Mouse (Mus musculus): ENCODE results near the gene Nxt2.

DNA sequence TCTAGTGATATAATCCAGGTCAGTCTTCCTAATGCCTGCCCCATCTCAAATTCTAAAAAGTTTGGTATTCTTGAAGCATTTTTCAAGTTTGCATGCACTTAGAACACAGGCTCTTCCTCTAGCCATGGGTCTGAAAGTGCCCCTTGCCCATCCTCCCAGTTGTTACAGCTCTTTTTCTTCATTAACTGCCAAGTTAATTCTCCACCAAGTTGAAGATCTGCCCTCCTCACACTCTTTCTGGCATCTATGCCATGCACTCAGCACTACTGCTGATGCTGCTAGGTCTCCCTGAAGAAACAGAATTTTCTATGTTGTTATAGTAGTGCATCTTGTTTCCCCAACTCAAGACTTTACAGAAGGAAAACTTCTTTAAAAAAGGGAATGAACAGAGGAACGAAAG is 31.0 kb upstream of the Nxt2 start:
- TF ChIP-seq CTCF (IDR thresholded peaks at IDR 0.05; ENCODE audit: low read depth, low read length) (no peak), EP300 (IDR thresholded peaks at IDR 0.05; ENCODE audit: insufficient read depth, low read depth, low read length) (no peak)
